Mouse (Mus musculus): ENCODE data around the gene Spry1.

GRCm38 (mm10) chr3:37642681-37643214 is 3.0 kb downstream of the Spry1 start:
- TF ChIP-seq GATA1 (IDR thresholded peaks at IDR 0.05; ENCODE audit: low read length), result no peak
- no peak for TF ChIP-seq TAL1 (IDR thresholded peaks at IDR 0.05; ENCODE audit: low read length)

Data from erythroblast, embryonic 14.5 days (primary cell).